Mouse (Mus musculus) testis, postnatal 14 days (tissue): Measurements from ENCODE around the gene Lyst.
A peak's percentile ranks its signal among the peaks of the same experiment; 100 is the strongest.

Experiments used
- DNase-seq: peaks from one replicate; pipeline ENCODE4 v3.0.0; 2021; ENCODE audit warnings: low spot score

Lyst gene

DNA sequence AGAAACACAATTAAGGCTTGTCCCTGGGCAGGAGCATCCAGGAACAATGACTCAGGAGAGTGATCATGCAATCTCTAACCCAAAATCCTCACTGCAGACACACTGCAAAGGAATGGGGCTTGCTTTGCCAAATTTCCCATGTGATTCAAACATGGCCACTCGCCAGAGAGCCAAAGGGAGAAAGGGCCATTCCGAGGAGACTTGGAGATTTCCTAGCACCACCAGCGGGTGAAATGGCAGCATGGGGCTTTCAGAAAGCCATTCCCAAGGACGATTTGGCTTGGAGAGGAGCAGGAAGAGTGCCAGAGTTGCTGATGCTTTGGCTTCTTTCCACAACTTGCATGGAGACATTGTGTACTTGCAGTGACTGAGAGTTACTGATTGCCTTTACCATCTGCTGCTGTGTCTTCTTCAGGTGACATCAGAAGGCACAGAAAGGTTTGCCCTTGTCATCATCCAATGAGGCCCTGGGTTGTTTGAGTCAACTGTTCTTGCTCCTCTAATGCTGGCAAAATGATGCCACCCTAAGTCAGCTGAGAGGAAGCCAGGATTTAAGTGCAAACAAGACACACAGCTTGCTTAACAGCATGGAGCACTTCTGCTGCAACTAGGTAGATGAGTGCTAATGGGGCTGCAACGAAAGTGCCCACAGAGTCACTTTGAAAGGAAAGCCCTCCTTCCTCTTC is 16.5 kb upstream of the Lyst start:
- DNase-seq, result peak; percentile 49

DNA sequence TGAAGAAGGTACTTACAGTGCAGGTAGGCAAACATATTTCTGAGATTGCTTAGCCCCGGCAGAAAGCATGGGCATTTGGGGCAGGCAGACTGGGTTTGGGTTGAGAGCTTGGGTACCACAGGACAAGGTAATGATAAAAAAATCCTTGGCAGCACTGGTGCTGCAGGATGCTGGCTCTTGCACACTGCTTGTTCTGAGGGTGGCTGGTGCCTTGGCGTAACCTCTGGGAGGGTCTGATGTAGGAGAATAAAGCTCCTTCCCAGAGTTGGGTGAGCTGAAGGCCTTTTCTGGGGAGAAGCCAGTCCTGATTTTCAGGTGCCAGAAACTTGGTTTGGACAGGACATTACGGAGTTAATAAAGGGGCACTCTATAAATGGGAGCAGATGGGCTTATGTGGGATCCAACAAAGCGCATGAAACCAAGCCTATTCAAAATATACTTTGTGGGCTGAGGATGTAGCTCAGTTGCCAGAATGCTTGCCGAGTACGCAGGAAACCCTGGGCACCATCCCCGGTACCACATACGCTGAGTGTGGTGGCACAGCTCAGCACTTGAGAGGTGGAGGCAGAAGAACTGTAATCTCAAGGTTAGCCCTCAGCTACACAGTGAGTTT is 15.8 kb upstream of the Lyst start:
- DNase-seq, result no peak

DNA sequence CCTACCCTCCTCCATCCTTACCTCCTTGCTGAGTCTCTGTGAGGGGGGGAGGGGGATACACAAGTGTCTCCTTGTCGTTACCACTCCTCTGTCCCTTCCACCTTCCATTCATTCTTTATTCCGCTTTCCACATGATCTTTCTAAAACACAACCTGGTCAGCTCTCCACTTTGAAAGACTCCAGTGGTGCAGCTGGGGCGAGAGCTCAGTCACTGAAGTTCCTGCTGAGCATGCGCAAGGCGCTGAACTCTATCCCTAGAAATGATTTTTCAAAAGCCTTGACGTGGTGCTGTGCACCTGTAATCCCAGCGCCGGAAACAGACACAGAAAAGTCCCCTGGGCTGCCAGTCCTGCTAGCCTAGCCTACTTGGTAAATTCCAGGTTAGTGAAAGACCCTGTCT is 15.1 kb upstream of the Lyst start:
- no peak for DNase-seq

DNA sequence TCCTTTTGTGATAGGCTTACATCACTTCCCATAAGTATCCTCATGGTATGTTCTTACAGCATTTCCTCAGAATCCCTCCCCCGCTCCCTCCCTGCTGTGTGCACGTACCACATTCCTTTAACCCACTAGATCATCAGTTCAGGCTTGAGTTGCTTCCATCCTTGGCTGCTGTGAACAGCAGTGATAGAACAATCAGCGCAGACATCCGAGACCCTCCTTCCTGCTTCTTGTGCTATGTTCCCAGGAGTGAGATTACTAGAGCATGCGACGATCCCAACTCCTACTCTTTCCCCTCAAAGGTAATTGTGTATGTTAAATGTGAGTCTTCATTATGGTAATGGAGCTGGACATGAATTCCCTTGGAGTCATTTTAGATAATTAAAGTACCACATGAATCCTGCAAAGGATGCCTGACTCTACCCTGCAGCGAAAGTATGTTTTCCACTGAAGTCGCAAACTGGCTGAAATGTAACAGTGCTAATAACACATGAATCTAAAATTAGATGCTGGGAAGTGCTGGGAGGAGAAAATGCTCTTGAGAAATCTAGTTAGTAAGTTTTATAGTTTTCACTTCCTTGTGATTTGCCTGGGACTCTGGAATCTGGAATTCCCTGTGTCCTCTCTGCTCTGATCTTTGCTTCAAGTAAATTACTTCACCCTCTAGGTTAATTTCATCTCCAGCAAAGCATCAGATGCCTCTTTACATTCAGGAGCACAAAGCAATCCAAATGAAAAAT is 13.6 kb upstream of the Lyst start:
- no peak for DNase-seq

DNA sequence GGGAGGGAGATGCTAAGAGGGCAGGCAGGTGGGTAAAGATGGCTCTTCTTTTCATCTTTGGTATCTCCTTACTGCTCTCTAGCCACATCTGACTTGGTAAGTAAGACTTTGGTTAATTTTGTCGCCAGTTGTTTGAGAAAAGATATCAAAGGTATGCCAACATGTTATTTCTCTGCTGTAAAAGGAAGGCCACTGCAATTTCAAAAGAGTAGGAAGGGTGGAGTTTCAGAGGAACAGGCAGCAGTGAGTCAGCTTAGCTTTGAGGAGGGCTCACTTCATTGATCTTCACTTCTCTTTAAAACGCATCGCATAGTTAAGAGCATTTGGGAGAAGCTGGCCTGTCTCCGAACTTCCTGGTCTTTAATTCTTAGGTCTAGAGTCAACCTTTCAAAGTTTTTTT is 8.2 kb upstream of the Lyst start:
- DNase-seq, result no peak

DNA sequence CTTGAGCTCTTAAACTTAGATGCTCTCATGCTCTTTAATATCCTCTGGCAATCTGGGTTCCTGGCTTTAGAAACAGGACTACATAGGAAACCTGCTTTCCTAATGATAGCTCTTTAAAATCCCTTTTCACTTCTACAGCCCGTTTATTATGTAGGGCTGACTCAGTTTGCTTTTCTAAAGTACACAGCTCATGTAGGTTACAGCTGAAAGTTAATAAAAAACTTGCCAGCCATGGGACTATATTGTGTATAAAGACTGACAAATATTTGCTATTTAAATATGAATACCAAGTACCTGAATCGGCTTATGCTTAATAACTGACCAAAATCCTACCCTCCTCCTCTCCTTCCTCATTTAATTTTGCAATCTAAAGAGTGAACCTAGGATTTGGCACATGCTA is 6.7 kb upstream of the Lyst start:
- DNase-seq, result no peak

DNA sequence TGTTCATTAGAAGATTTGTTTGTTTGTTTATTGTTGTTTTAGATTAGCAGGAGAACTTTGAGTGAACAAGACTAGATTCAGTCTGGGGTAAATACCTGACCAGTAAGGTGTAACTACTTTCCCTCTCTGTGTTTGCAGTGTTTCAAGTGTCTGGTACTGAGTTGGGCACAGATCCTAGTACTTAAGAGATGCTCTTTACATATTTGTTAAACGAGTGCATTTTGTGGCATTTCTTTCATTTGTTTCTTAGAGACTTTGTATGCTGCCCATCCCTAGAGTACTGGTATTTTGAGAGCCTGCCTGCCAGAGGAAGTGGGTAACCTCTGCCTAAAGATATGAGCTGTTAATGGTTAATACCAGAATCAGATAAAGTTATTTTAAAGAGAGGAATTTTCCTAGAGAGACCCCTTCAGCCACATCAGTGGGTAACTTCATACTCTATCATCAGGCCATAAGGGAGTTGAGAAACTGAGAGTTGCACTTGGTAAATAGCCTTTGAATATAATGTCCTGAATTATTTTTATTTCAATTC is 2.5 kb upstream of the Lyst start:
- no peak for DNase-seq

DNA sequence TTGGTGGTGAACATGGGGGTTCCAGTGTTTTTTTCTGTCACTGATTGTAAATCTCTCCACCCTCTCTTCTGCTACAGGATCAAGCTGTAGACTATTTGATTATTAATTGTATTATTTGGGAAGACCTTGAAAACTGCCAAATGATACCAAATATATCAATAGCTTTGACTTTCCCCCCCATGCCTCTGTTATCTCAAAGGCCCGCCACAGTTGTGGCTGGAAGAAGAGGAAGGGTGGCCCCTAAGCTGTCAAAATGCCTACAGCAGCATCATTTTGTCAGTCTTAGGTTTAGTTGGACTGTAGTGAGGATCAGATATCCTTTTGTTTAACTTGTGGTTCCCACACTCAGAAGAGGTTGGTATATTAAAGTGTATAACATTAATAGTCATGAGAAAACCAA is 1.7 kb upstream of the Lyst start:
- no peak for DNase-seq

DNA sequence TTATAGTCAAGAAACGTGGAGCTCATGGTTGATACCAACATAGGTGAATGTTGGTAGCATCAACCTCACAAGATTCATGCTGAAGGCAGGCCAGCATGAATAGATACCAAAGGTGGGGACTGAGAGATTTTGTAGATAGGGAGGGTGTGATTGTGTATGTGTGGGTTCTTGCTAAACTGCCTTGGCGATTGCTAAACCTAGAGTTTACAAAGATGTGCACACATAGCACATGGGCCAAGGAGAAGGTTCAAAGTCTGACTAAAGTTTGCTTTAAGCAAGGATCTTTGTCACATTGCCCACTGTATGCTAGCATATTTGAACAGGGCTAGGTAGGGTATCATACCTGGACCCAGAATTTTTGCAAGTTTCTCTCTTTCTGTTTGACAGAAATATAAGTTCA is 1.2 kb upstream of the Lyst start:
- no peak for DNase-seq

DNA sequence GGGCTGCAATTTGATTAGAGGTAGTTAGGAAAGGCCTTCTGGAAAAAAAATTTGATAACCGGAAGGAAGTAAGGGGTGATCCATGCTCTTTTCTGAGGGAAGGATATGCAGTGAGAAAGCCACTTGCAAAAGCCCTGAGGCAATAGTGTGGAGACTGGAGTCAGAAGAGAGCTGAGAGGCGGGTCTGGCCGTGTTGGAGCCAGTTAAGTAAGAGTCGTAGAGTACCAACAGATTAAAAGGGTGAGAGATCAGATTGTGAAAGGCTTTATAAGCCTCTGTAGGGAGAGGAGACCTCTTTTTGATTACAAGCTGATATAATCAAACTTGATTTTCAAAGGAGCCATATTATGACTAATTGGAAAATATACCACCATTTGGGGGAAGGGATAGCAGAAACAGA is 1.7 kb downstream of the Lyst start:
- no peak for DNase-seq

DNA sequence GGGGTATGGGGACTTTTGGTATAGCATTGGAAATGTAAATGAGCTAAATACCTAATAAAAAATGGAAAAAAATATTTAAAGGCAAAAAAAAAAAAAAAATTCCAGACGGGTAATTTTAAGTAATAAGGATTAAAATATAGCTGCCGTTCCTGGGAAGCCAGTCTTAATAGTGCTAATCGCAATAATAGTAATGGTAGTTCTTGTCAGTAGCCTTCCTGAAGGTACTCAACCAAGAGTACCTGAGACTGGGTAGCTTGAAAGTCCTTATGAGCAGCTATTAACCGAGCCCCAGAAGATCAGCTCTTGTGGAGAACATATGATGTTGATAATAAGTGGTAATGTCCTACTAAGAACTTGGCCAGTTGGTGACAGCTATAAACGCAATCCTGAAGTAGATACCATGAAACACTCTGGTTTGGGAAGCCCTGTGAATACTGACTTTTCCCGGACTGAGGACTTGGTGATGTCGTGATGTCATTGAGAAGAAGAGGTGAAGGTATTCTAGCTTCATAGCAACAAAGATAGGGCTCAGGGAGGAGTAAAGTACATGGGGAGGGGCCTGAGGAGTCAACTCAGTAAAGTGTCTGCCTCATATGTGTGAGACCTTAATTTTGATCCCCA is 6.3 kb downstream of the Lyst start:
- no peak for DNase-seq

DNA sequence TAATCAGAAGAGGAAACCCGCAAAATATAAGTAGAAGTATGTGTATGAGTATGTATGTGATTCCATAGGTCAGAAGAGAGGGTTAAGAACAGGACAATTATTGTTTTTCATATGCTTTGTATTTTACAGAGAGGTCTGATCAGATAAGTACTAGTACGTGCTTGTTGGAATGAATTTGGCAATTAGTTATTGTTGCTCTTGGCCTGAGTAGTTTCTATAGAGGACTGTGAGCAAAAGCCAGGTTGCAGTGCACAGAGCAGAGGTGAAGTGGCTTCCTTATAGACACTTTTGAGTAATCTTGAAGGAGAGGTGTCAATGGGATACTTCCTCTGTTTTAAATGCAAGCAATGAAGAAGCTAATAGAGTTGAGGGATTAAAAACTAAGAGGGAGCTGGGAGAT is 7.7 kb downstream of the Lyst start:
- DNase-seq, result no peak

DNA sequence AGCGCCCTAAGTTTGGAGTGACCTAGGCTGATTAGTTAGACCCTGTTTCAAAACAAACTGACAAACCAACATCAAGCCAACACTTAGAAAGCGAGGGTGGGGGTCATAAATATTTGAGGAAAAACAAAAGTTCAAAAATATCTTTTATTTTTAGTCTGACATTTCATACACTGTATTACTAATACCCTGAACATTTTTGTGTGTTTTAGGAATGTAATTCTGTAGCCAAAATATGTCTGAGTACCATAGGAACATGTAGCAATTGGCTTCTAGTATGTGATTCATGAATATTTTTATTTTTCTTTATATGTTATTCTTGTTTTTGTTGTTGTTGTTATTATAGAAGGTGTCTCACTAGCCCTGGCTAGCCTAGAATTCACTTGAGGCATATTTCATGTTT is 11.2 kb downstream of the Lyst start:
- no peak for DNase-seq

DNA sequence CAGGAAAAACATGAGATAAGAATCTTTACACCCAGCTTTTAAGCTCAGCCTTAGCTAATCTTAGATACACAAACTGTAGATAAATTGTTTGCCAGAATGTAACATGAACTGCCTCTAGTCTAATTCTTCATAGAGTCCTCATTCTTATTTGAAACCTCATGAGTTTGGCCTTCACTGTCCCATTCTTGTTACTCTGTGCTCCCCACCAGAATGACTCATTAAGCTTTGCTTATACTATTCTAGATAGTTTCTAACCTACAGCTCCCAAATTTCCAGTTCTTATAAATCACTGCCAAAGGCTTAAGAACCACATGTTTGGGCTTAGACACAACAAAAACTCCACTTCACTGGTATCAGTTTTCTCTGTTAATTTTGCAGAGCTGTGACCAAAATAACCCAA is 16.0 kb downstream of the Lyst start:
- DNase-seq, result no peak

DNA sequence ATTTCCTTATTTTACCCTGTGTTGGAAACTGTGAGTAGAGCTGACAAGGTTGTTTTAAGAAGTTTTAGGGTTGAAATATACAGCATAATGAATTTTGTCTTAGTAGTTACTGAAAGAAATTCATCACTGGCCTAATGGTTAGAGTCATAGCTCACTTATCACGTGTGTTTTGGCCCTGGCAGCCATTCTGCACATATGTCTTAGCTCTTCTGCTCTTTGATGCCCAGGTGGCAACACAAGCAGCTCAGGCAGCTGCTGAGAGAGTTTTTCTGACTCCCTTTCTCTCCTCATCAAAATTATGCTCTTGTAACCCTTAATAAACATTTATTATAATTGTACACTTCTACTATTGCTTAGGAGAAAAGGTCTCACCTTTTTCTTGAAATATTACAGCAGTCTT is 18.1 kb downstream of the Lyst start:
- no peak for DNase-seq

DNA sequence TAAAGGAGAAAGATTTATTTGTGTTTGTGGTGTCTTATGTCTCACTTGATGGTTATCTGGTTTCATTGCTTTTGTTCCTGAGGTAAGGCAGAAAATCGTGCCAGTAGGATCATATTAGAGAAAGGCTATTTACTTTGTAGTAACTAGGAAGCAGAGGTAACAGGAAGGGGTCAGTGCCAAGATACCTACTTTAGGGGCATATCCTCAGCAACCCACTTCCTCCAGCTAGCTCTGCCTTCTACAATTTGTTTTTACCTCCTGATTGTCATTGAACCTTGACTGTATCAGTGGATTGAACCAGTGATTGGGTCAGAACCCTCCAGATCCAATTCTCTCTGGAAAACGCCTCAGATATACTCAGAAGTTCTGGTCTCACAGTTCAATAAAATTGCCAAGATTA is 19.5 kb downstream of the Lyst start:
- no peak for DNase-seq

DNA sequence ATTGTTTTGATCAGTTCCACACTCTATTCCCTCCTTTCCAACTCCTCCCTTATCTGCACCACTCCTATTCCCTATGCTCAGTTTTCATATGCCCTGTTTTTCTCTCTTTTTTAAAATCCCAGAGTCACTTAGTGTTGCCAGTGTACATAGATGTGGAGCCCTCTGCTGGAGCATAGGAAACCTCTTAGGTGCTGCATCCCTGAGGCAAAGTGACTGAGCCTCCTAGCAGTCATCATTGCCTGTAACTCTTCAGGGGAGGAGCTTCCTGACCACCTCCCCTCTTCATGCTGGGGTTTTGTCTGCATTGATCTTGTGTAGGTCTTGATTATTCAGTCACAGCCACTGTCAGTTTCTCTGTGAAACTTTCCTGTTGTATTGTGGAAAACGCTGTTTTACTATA is 22.7 kb downstream of the Lyst start:
- DNase-seq, result no peak

DNA sequence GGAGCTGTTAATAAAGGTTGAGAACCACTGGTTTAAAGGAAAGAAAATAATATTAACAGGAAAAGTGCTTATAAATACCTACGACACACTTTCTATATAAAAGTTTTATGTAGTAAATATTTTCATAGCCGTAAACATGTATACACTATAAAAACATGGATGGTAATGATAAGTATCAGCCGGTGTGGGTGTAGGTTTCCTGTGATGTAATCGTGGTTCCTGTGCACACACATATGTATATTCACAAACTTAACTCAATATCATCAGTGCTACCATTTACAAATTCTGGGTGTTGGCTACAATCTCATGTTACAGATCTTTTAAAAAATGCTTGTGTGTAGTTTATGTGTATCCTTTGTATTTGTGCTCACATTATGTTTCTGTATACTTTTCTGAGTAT is 24.0 kb downstream of the Lyst start:
- no peak for DNase-seq

DNA sequence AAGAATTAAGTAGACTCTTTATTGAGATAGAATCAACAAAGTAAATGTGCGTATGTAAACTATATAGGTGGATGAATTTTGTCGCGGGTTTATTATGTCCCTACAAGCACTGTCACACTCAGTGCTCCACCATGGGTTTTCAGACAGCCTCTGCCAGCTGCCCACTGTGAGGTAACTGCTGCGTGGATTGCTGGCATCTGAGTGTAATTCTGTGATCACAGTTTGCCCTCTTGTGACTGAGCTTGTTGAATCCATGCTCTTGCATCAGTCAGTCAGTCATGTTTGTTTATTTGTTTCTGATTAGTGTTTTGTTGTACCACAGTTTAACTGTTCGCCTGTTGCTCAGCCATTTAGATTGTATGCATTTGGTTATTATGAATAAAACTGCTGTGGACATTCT is 31.3 kb downstream of the Lyst start:
- no peak for DNase-seq

DNA sequence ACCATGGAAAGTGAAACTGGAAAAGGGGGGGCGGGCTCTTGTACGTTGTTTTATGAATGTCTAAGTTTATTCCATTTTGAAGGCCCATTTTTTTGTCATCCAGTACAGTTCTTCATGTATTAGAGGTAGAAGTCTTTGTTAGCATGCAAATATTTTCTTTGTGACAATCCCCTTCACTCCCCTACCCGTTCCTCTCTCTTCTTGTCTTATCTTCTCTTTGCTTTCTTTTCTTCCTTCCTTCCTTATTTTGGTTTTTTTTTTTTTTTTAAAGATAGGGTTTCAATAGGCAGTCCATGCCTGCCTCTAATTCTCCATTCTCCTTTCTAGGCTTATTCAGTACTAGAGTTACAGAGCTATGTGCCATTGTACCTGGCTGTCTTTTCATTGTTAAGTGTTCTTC is 32.4 kb downstream of the Lyst start:
- DNase-seq, result no peak

DNA sequence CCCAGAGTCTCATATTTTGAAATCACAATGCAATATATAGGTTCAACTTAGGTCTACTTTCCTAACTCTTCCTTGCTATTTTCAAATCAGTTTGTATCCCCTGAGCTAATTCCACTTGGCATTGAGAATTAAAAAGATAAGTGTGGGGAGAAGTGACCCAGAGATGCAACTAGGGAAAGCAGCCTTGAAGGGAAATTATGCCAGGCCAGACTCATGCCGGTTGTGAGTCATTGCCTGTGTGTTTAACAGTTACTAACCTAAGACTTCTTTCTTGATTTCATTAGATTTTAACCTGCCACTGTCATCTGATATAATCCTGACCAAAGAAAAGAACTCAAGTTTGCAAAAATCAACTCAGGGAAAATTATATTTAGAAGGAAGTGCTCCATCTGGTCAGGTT is 43.5 kb downstream of the Lyst start:
- DNase-seq, result no peak

DNA sequence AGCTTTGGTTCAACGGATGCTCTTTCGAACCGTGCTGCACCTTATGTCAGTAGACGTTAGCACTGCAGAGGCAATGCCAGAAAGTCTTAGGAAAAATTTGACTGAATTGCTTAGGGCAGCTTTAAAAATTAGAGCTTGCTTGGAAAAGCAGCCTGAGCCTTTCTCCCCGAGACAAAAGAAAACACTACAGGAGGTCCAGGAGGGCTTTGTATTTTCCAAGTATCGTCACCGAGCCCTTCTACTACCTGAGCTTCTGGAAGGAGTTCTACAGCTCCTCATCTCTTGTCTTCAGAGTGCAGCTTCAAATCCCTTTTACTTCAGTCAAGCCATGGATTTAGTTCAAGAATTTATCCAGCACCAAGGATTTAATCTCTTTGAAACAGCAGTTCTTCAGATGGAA is 44.5 kb downstream of the Lyst start:
- no peak for DNase-seq

DNA sequence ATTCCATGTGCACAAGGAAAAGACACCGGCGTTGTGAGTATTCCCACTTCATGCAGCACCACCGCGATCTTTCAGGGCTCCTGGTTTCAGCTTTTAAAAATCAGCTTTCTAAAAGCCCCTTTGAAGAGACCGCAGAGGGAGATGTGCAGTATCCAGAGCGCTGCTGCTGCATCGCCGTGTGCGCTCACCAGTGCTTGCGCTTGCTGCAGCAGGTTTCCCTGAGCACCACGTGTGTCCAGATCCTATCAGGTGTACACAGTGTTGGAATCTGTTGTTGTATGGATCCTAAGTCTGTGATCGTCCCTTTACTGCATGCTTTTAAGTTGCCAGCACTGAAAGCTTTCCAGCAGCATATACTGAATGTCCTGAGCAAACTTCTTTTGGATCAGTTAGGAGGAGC is 45.0 kb downstream of the Lyst start:
- no peak for DNase-seq
